Mouse (Mus musculus) embryonic facial prominence, embryonic 10.5 days (tissue): ENCODE data around the gene Gm10188. TPM values are rescaled to one million over a fixed set of nuclear protein-coding genes. Genes with fewer than 3 reads are reported as not detected.

Experiments used
- DNase-seq: peaks from one replicate; pipeline ENCODE4 v3.0.0-alpha.2; 2017; ENCODE audit warnings: low spot score
- H3K27ac ChIP-seq: fragments of 300-500 bp; sonication (generic); replicated peaks from 2 replicates; pipeline ENCODE4 v1.5.1; 2016; ENCODE audit warnings: mild to moderate bottlenecking
- H3K27me3 ChIP-seq: fragments of 300-500 bp; sonication (generic); replicated peaks from 2 replicates; pipeline ENCODE4 v1.6.1; 2016; ENCODE audit warnings: low read depth, mild to moderate bottlenecking; ENCODE audit not compliant: poor library complexity, severe bottlenecking
- H3K36me3 ChIP-seq: fragments of 300-500 bp; sonication (generic); replicated peaks from 2 replicates; pipeline ENCODE4 v1.6.1; 2016; ENCODE audit warnings: mild to moderate bottlenecking, moderate library complexity
- H3K4me1 ChIP-seq: fragments of 300-500 bp; sonication (generic); 2 replicates; pipeline ENCODE4 v1.6.1; 2016
- H3K4me3 ChIP-seq: fragments of 300-500 bp; sonication (generic); 2 replicates; pipeline ENCODE4 v1.5.1; 2016; ENCODE audit warnings: mild to moderate bottlenecking, moderate library complexity
- H3K9me3 ChIP-seq: fragments of 300-500 bp; sonication (generic); 2 replicates; pipeline ENCODE4 v1.6.1; 2016; ENCODE audit warnings: mild to moderate bottlenecking
- WGBS: fragments of 180-500 bp; shearing (Covaris S2); methylation state at CpG from one replicate; pipeline ENCODE4 v1.1.7; 2016; 5-methylcytosine and 5-hydroxymethylcytosine counted together
- microRNA counts: library from miRNA; unstranded; fragments of <30 nt; microRNA quantifications from one replicate; lab custom pipeline; 2017
- microRNA-seq: library from miRNA; unstranded; fragments of <30 nt; microRNA quantifications from one replicate; pipeline ENCODE4, GENCODE M21; 2017
- polyA plus RNA-seq: library from polyadenylated mRNA; unstranded; fragments of >200 nt; fragmentation: Nextera tagmentation; extraction: Ambion mirVana; gene quantifications from 2 replicates; pipeline ENCODE4 v1.2.1, GENCODE M21; 2016

Gm10188 gene
- polyA plus RNA-seq, 1 experiment from 2014 or later: not detected

- Histone ChIP-seq H3K27ac (peak overlapping the region; percentile 96), H3K9me3 (no peaks in the 10 kb centered on the region), H3K27me3 (peaks cover 85% of the 10 kb centered on the region), H3K4me1 (peaks cover 69% of the 10 kb centered on the region), H3K36me3 (no peaks in the 10 kb centered on the region), H3K4me3 (peak overlapping the region; percentile 72)
- under 1% methylated on average over 50 of the region's 50 CpGs for WGBS
- DNase-seq: peak; percentile 83
Measured at GRCm38 (mm10) chr1:132190040-132190513, 39.5 kb downstream of the Gm10188 start.

- Histone ChIP-seq H3K27me3 (peaks cover 77% of the 10 kb centered on the region), H3K9me3 (no peaks in the 10 kb centered on the region), H3K4me3 (no peak overlapping the region), H3K4me1 (peaks cover 60% of the 10 kb centered on the region), H3K36me3 (no peaks in the 10 kb centered on the region), H3K27ac (peak overlapping the region; percentile 96; the same call in 1 of the 2 replicates)
- no peak for DNase-seq
- WGBS: 44% methylated on average over 4 of the region's 4 CpGs
Measured at GRCm38 (mm10) chr1:132189231-132189630, 40.3 kb downstream of the Gm10188 start.

- Histone ChIP-seq H3K9me3 (no peaks in the 10 kb centered on the region), H3K4me1 (peaks cover 53% of the 10 kb centered on the region), H3K4me3 (no peak overlapping the region), H3K27me3 (peaks cover 70% of the 10 kb centered on the region), H3K27ac (no peak overlapping the region), H3K36me3 (no peaks in the 10 kb centered on the region)
- 44% methylated on average over 9 of the region's 9 CpGs for WGBS
- peak; percentile 54 for DNase-seq
Measured at GRCm38 (mm10) chr1:132188442-132189066, 41.0 kb downstream of the Gm10188 start.

- WGBS: 82% methylated on average over 4 of the region's 4 CpGs
- no peak overlapping the region for H3K4me3 ChIP-seq
- H3K27ac ChIP-seq: no peak overlapping the region
- peaks cover 31% of the 10 kb centered on the region for H3K4me1 ChIP-seq
- DNase-seq: no peak
- no peaks in the 10 kb centered on the region for H3K36me3 ChIP-seq
- H3K27me3 ChIP-seq: peaks cover 47% of the 10 kb centered on the region
- no peaks in the 10 kb centered on the region for H3K9me3 ChIP-seq
Measured at GRCm38 (mm10) chr1:132186303-132186702, 43.3 kb downstream of the Gm10188 start.

MicroRNA genes within 50 kb of the gene (microRNA counts, 519-probe panel; counts per million panel counts)
- microRNA mmu-miR-135b (lab: Ali Mortazavi, UCI): 4,109 counts per million, percentile 78 among the panel's probes with 10 or more counts

Small RNAs within 50 kb of the gene (microRNA-seq; reads per million reads assigned to microRNA genes)
- gene Mir135b: 1,558 reads per million, percentile 78 among the genes with 10 or more reads in this experiment

Other genes starting within 250 kb of the Gm10188 start
- 12.0 and 13.3 TPM in 2 replicates for gene Elk4, start 222.2 kb downstream of the Gm10188 start, polyA plus RNA-seq
- gene Mfsd4a, start 161.7 kb downstream of the Gm10188 start, polyA plus RNA-seq: 12.5 and 14.6 TPM in 2 replicates
- 2.3 and 3.2 TPM in 2 replicates for gene Cdk18, start 90.1 kb downstream of the Gm10188 start, polyA plus RNA-seq
- 1.9 and 2.0 TPM in 2 replicates for gene Lemd1, start 38.3 kb downstream of the Gm10188 start, polyA plus RNA-seq
- 1.00 and 1.4 TPM in 2 replicates for gene AC124108.1, start 38.3 kb downstream of the Gm10188 start, polyA plus RNA-seq
- gene Klhdc8a, start 68.9 kb upstream of the Gm10188 start, polyA plus RNA-seq: 0.46 and 0.58 TPM in 2 replicates
- gene Nuak2, start 86.4 kb upstream of the Gm10188 start, polyA plus RNA-seq: 12.6 and 19.6 TPM in 2 replicates
- 10.2 and 11.7 TPM in 2 replicates for gene Tmcc2, start 161.5 kb upstream of the Gm10188 start, polyA plus RNA-seq
- gene Dstyk, start 187.8 kb upstream of the Gm10188 start, polyA plus RNA-seq: 13.2 and 13.5 TPM in 2 replicates
- 61.9 and 66.2 TPM in 2 replicates for gene Rbbp5, start 247.6 kb upstream of the Gm10188 start, polyA plus RNA-seq